Mouse (Mus musculus): Measurements from ENCODE around the gene Gm572. TPM values are rescaled to one million over a fixed set of nuclear protein-coding genes. Genes with fewer than 3 reads are reported as not detected.
A peak's percentile ranks its signal among the peaks of the same experiment; 100 is the strongest.

Gene Gm572
- polyA plus RNA-seq, 1 experiment = 0.07 TPM

GRCm38 (mm10) chr4:148649309-148649708, 6.2 kb downstream of the Gm572 start:
- TF ChIP-seq POLR2A (IDR thresholded peaks at IDR 0.05; ENCODE audit: low read depth, low read length) (no peak), CTCF (IDR thresholded peaks at IDR 0.05; ENCODE audit: extremely low read depth, insufficient read depth, insufficient read length, insufficient replicate concordance) (no peak)
- 75% methylated on average over 3 of the region's 3 CpGs for WGBS
- no peak for DNase-seq (ENCODE audit: low read depth in 1 of 2, low spot score in 2 of 2)
- H3K27me3 ChIP-seq (ENCODE audit: control insufficient read depth, insufficient read depth, low read length) = no peaks in the 10 kb centered on the region
- H3K36me3 ChIP-seq (ENCODE audit: control insufficient read depth, insufficient read depth, low read length) = no peaks in the 10 kb centered on the region
- no peak overlapping the region for H3K27ac ChIP-seq (ENCODE audit: insufficient read depth, low read length)
- H3K4me1 ChIP-seq (ENCODE audit: control insufficient read depth, insufficient read depth, insufficient read length) = no peaks in the 10 kb centered on the region
- H3K4me3 ChIP-seq (ENCODE audit: extremely low read depth, insufficient read depth, insufficient read length) = no peak overlapping the region

DNA sequence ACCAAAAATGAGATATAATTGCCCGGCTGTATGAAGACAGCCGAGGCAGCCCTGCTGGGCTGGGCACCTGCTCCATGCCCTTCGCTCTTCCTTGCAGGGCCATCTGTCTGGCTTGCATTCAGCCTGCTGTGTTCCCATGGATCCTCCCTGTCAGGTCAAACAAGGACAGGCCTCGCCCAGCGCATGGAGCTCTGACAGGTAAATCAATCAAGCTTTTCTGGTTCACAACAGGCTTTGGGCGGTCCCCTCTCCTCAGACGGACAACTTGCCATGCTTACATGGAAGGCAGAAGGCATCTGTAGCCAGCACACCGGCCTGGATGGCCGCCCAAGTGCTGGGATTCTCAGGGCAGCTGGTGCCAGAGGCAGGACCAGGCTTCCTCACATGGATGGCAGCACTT, 7.9 kb downstream of the Gm572 start:
- 88% methylated on average over 9 of the region's 9 CpGs for WGBS

GRCm38 (mm10) chr4:148654701-148655398, 11.7 kb downstream of the Gm572 start:
- WGBS = 90% methylated on average over 18 of the region's 18 CpGs
- peak; percentile 13; the same call in 1 of the 2 replicates for TF ChIP-seq CTCF (IDR thresholded peaks at IDR 0.05; ENCODE audit: extremely low read depth, insufficient read depth, insufficient read length, insufficient replicate concordance)
- TF ChIP-seq POLR2A (IDR thresholded peaks at IDR 0.05; ENCODE audit: low read depth, low read length) = no peak
- no peaks in the 10 kb centered on the region for H3K36me3 ChIP-seq (ENCODE audit: control insufficient read depth, insufficient read depth, low read length)
- H3K27ac ChIP-seq (ENCODE audit: insufficient read depth, low read length) = no peak overlapping the region
- no peak overlapping the region for H3K4me3 ChIP-seq (ENCODE audit: extremely low read depth, insufficient read depth, insufficient read length)
- H3K4me1 ChIP-seq (ENCODE audit: control insufficient read depth, insufficient read depth, insufficient read length) = no peaks in the 10 kb centered on the region
- no peak for DNase-seq (ENCODE audit: low read depth in 1 of 2, low spot score in 2 of 2)
- no peaks in the 10 kb centered on the region for H3K27me3 ChIP-seq (ENCODE audit: control insufficient read depth, insufficient read depth, low read length)

More for the DNA sequence above, 7.9 kb downstream of the Gm572 start:
- Histone ChIP-seq H3K4me1 (ENCODE audit: control insufficient read depth, insufficient read depth, insufficient read length) (no peaks in the 10 kb centered on the region), H3K27me3 (ENCODE audit: control insufficient read depth, insufficient read depth, low read length) (no peaks in the 10 kb centered on the region), H3K27ac (ENCODE audit: insufficient read depth, low read length) (no peak overlapping the region), H3K36me3 (ENCODE audit: control insufficient read depth, insufficient read depth, low read length) (no peaks in the 10 kb centered on the region), H3K4me3 (ENCODE audit: extremely low read depth, insufficient read depth, insufficient read length) (no peak overlapping the region)
- no peak for TF ChIP-seq POLR2A (IDR thresholded peaks at IDR 0.05; ENCODE audit: low read depth, low read length)
- no peak for TF ChIP-seq CTCF (IDR thresholded peaks at IDR 0.05; ENCODE audit: extremely low read depth, insufficient read depth, insufficient read length, insufficient replicate concordance)
- DNase-seq (ENCODE audit: low read depth in 1 of 2, low spot score in 2 of 2) = no peak

- no peak for DNase-seq (ENCODE audit: low read depth in 1 of 2, low spot score in 2 of 2)
- no peaks in the 10 kb centered on the region for H3K36me3 ChIP-seq (ENCODE audit: control insufficient read depth, insufficient read depth, low read length)
- no peaks in the 10 kb centered on the region for H3K4me1 ChIP-seq (ENCODE audit: control insufficient read depth, insufficient read depth, insufficient read length)
- 47% methylated on average over 15 of the region's 15 CpGs for WGBS
- TF ChIP-seq POLR2A (IDR thresholded peaks at IDR 0.05; ENCODE audit: low read depth, low read length) = no peak
- TF ChIP-seq CTCF (IDR thresholded peaks at IDR 0.05; ENCODE audit: extremely low read depth, insufficient read depth, insufficient read length, insufficient replicate concordance) = no peak
- no peak overlapping the region for H3K27ac ChIP-seq (ENCODE audit: insufficient read depth, low read length)
- no peak overlapping the region for H3K4me3 ChIP-seq (ENCODE audit: extremely low read depth, insufficient read depth, insufficient read length)
- no peaks in the 10 kb centered on the region for H3K27me3 ChIP-seq (ENCODE audit: control insufficient read depth, insufficient read depth, low read length)
Observed at GRCm38 (mm10) chr4:148656691-148657258, 13.7 kb downstream of the Gm572 start.

DNA sequence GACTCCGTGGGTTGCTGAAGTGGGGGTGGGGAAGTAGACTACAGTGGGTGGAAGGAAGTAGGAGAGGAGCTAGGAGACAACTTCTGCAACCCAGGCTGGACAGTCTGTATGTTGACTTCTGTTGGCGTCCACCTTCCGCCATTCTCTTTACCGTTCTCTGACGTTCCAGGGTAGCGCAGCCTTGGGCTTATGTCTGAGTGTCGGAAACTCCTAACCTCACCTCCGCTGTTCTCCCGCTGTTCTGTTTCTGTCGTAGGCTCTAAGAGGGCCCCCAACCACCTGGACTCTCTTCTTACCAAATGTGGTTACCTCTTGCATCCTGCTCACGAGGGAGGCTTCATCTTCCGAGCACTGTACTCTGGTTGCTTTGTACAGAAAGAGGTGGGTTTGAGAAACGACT, 14.7 kb downstream of the Gm572 start:
- Histone ChIP-seq H3K4me3 (ENCODE audit: extremely low read depth, insufficient read depth, insufficient read length) (peak overlapping the region; percentile 23; the same call in 1 of the 2 replicates), H3K27me3 (ENCODE audit: control insufficient read depth, insufficient read depth, low read length) (no peaks in the 10 kb centered on the region), H3K4me1 (ENCODE audit: control insufficient read depth, insufficient read depth, insufficient read length) (no peaks in the 10 kb centered on the region), H3K27ac (ENCODE audit: insufficient read depth, low read length) (no peak overlapping the region), H3K36me3 (ENCODE audit: control insufficient read depth, insufficient read depth, low read length) (no peaks in the 10 kb centered on the region)
- DNase-seq (ENCODE audit: low read depth in 1 of 2, low spot score in 2 of 2) = no peak
- 49% methylated on average over 13 of the region's 13 CpGs for WGBS
- TF ChIP-seq POLR2A (IDR thresholded peaks at IDR 0.05; ENCODE audit: low read depth, low read length) = no peak
- no peak for TF ChIP-seq CTCF (IDR thresholded peaks at IDR 0.05; ENCODE audit: extremely low read depth, insufficient read depth, insufficient read length, insufficient replicate concordance)

- WGBS = 44% methylated on average over 3 of the region's 3 CpGs
- no peak for DNase-seq (ENCODE audit: low read depth in 1 of 2, low spot score in 2 of 2)
- Histone ChIP-seq H3K4me3 (ENCODE audit: extremely low read depth, insufficient read depth, insufficient read length) (no peak overlapping the region), H3K4me1 (ENCODE audit: control insufficient read depth, insufficient read depth, insufficient read length) (no peaks in the 10 kb centered on the region), H3K27me3 (ENCODE audit: control insufficient read depth, insufficient read depth, low read length) (no peaks in the 10 kb centered on the region), H3K27ac (ENCODE audit: insufficient read depth, low read length) (no peak overlapping the region), H3K36me3 (ENCODE audit: control insufficient read depth, insufficient read depth, low read length) (no peaks in the 10 kb centered on the region)
- TF ChIP-seq POLR2A (IDR thresholded peaks at IDR 0.05; ENCODE audit: low read depth, low read length) = no peak
- TF ChIP-seq CTCF (IDR thresholded peaks at IDR 0.05; ENCODE audit: extremely low read depth, insufficient read depth, insufficient read length, insufficient replicate concordance) = no peak
Observed at GRCm38 (mm10) chr4:148660174-148660573, 17.1 kb downstream of the Gm572 start.

Data from spleen, adult 2 months (tissue).